Mouse (Mus musculus): ENCODE results near the gene Erg. TPM values are rescaled to one million over a fixed set of nuclear protein-coding genes. Genes with fewer than 3 reads are reported as not detected.

Erg gene
- total and polyA plus RNA-seq, 3 experiments: 13.8 to 18.3 (median 14.0) TPM

GRCm38 (mm10) chr16:95584751-95585528 lies 1.5 kb downstream of the Erg start:
- DNase-seq: no peak

- no peak for DNase-seq
These were observed 7.1 kb downstream of the Erg start for GRCm38 (mm10) chr16:95579289-95579688.

GRCm38 (mm10) chr16:95573163-95573562 lies 13.2 kb downstream of the Erg start:
- peak; percentile 5 for DNase-seq

GRCm38 (mm10) chr16:95570616-95571015 lies 15.8 kb downstream of the Erg start:
- no peak for DNase-seq

- no peak for DNase-seq
These were observed 29.6 kb downstream of the Erg start for GRCm38 (mm10) chr16:95556834-95557233.

GRCm38 (mm10) chr16:95553136-95553535 lies 33.3 kb downstream of the Erg start:
- DNase-seq: no peak

GRCm38 (mm10) chr16:95552495-95552894 lies 33.9 kb downstream of the Erg start:
- DNase-seq: no peak

GRCm38 (mm10) chr16:95550496-95550895 lies 35.9 kb downstream of the Erg start:
- no peak for DNase-seq

- no peak for DNase-seq
These were observed 41.6 kb downstream of the Erg start for GRCm38 (mm10) chr16:95544753-95545152.

- DNase-seq: no peak
These were observed 42.9 kb downstream of the Erg start for GRCm38 (mm10) chr16:95543471-95543870.

GRCm38 (mm10) chr16:95535151-95535550 lies 51.2 kb downstream of the Erg start:
- DNase-seq: no peak

GRCm38 (mm10) chr16:95532387-95533077 lies 53.9 kb downstream of the Erg start:
- no peak for DNase-seq

GRCm38 (mm10) chr16:95527561-95527960 lies 58.8 kb downstream of the Erg start:
- no peak for DNase-seq

GRCm38 (mm10) chr16:95519520-95519919 lies 66.9 kb downstream of the Erg start:
- no peak for DNase-seq

- DNase-seq: no peak
These were observed 80.3 kb downstream of the Erg start for GRCm38 (mm10) chr16:95506051-95506450.

GRCm38 (mm10) chr16:95496582-95497300 lies 89.7 kb downstream of the Erg start:
- no peak for DNase-seq

GRCm38 (mm10) chr16:95494108-95494507 lies 92.3 kb downstream of the Erg start:
- no peak for DNase-seq

- no peak for DNase-seq
These were observed 93.1 kb downstream of the Erg start for GRCm38 (mm10) chr16:95493336-95493735.

- peak; percentile 67 for DNase-seq
These were observed 94.2 kb downstream of the Erg start for GRCm38 (mm10) chr16:95492146-95492545.

- no peak for DNase-seq
These were observed 96.0 kb downstream of the Erg start for GRCm38 (mm10) chr16:95490386-95490785.

- DNase-seq: no peak
These were observed 98.6 kb downstream of the Erg start for GRCm38 (mm10) chr16:95487606-95488351.

GRCm38 (mm10) chr16:95481176-95481575 lies 105.2 kb downstream of the Erg start:
- DNase-seq: no peak

Data from adrenal gland, adult 2 months (tissue).